Mouse (Mus musculus) myocyte (in vitro differentiated cells): ENCODE data around the gene Atg4c. TPM values are rescaled to one million over a fixed set of nuclear protein-coding genes. Genes with fewer than 3 reads are reported as not detected.

ENCODE experiments used
- H3K27me3 ChIP-seq: one replicate; pipeline ENCODE4 v1.6.1; 2011; ENCODE audit not compliant: control insufficient read depth, insufficient read depth, insufficient read length
- H3K36me3 ChIP-seq: one replicate; pipeline ENCODE4 v1.6.1; 2011; ENCODE audit not compliant: control insufficient read depth, insufficient read depth
- H3K4me2 ChIP-seq: one replicate; pipeline ENCODE4 v1.6.1; 2011; ENCODE audit warnings: low read depth, control low read depth
- H3K4me3 ChIP-seq: one replicate; pipeline ENCODE4 v1.5.1; 2011; ENCODE audit warnings: mild to moderate bottlenecking, control low read depth, moderate library complexity
- H3K79me2 ChIP-seq: one replicate; pipeline ENCODE4 v1.6.1; 2011; ENCODE audit not compliant: control insufficient read depth, insufficient read depth
- H3ac ChIP-seq: one replicate; pipeline ENCODE4 v1.6.1; 2011; ENCODE audit not compliant: control insufficient read depth, insufficient read length
- CEBPB ChIP-seq: IDR thresholded peaks from 2 replicates; pipeline ENCODE4 v1.6.1; 2011; ENCODE audit warnings: mild to moderate bottlenecking, moderate library complexity; ENCODE audit not compliant: poor library complexity, insufficient read depth, severe bottlenecking
- E2F4 ChIP-seq: IDR thresholded peaks from one replicate; pipeline ENCODE4 v1.6.1; 2011; ENCODE audit warnings: mild to moderate bottlenecking, control low read depth, moderate library complexity; ENCODE audit not compliant: insufficient read depth
- MAX ChIP-seq: IDR thresholded peaks from one replicate; pipeline ENCODE4 v1.6.1; 2011; ENCODE audit warnings: low read depth, mild to moderate bottlenecking, control low read depth
- MYOD1 ChIP-seq, 3 experiments: IDR thresholded peaks; one replicate each; pipeline ENCODE4 v1.6.1; 2011; ENCODE audit warnings: control low read depth in 2 of 3, low read depth in 2 of 3, mild to moderate bottlenecking in 2 of 3, moderate library complexity in 1 of 3; ENCODE audit not compliant: insufficient read length in 2 of 3, control insufficient read depth in 1 of 3
- MYOG ChIP-seq, 3 experiments: IDR thresholded peaks; one replicate each; pipeline ENCODE4 v1.6.1; 2011; ENCODE audit warnings: control low read depth in 2 of 3, low read depth in 2 of 3, mild to moderate bottlenecking in 2 of 3; ENCODE audit not compliant: insufficient read length in 2 of 3, control insufficient read depth in 1 of 3, insufficient read depth in 1 of 3
- POLR2A ChIP-seq: IDR thresholded peaks from one replicate; pipeline ENCODE4 v1.6.1; 2011; ENCODE audit warnings: low read depth, mild to moderate bottlenecking, control low read depth, moderate library complexity; ENCODE audit not compliant: insufficient read length
- POLR2AphosphoS2 ChIP-seq: IDR thresholded peaks from one replicate; pipeline ENCODE4 v1.6.1; 2011; ENCODE audit warnings: low read depth, control low read depth; ENCODE audit not compliant: insufficient read length
- REST ChIP-seq: IDR thresholded peaks from one replicate; pipeline ENCODE4 v1.6.1; 2011; ENCODE audit warnings: mild to moderate bottlenecking, control low read depth, moderate library complexity; ENCODE audit not compliant: insufficient read depth, insufficient read length
- SRF ChIP-seq: IDR thresholded peaks from one replicate; pipeline ENCODE4 v1.6.1; 2011; ENCODE audit warnings: low read depth; ENCODE audit not compliant: control insufficient read depth, insufficient read length
- TCF12 ChIP-seq: IDR thresholded peaks from one replicate; pipeline ENCODE4 v1.6.1; 2011; ENCODE audit warnings: mild to moderate bottlenecking, control low read depth; ENCODE audit not compliant: poor library complexity, insufficient read depth, severe bottlenecking
- TCF3 ChIP-seq: IDR thresholded peaks from one replicate; pipeline ENCODE4 v1.6.1; 2011; ENCODE audit warnings: low read depth, control low read depth; ENCODE audit not compliant: insufficient read length
- USF1 ChIP-seq: IDR thresholded peaks from one replicate; pipeline ENCODE4 v1.6.1; 2011; ENCODE audit warnings: low read depth, mild to moderate bottlenecking, control low read depth, moderate library complexity
- polyA plus RNA-seq: library from polyadenylated mRNA; unstranded; fragments of >200 nt; fragmentation: generic; extraction: Trizol; gene quantifications from one replicate; pipeline ENCODE4 v1.2.1, GENCODE M21; 2012; ENCODE audit warnings: missing spikeins

Atg4c gene
- polyA plus RNA-seq, 1 experiment = 3.5 TPM

GRCm38 (mm10) chr4:99168869-99169268 lies 24.9 kb upstream of the Atg4c start:
- H3K79me2 ChIP-seq = no peaks in the 10 kb centered on the region
- no peak overlapping the region for H3ac ChIP-seq
- no peaks in the 10 kb centered on the region for H3K27me3 ChIP-seq
- H3K4me2 ChIP-seq = peak overlapping the region; percentile 59
- H3K4me3 ChIP-seq = no peak overlapping the region
- TF ChIP-seq TCF3 = no peak
- no peak for TF ChIP-seq USF1
- TF ChIP-seq MYOD1 (IDR thresholded peaks at IDR 0.05; ENCODE audit: control insufficient read depth in 1 of 3, insufficient read length in 2 of 3, low read depth in 2 of 3) = peak in 2 of 3 experiments; percentile 72 to 78
- TF ChIP-seq SRF = no peak
- TF ChIP-seq TCF12 = peak; percentile 50
- TF ChIP-seq REST = no peak
- TF ChIP-seq POLR2A = no peak
- TF ChIP-seq CEBPB = peak; percentile 39; the same call in 1 of the 2 replicates
- TF ChIP-seq MAX = no peak
- TF ChIP-seq POLR2AphosphoS2 = no peak
- TF ChIP-seq E2F4 = no peak
- peak in 1 of 3 experiments; percentile 39 for TF ChIP-seq MYOG (IDR thresholded peaks at IDR 0.05; ENCODE audit: control insufficient read depth in 1 of 3, insufficient read depth in 1 of 3, insufficient read length in 2 of 3, low read depth in 2 of 3)
- no peaks in the 10 kb centered on the region for H3K36me3 ChIP-seq

- no peaks in the 10 kb centered on the region for H3K79me2 ChIP-seq
- H3K27me3 ChIP-seq = no peaks in the 10 kb centered on the region
- no peak overlapping the region for H3ac ChIP-seq
- no peaks in the 10 kb centered on the region for H3K36me3 ChIP-seq
- H3K4me3 ChIP-seq = no peak overlapping the region
- TF ChIP-seq TCF3 (no peak), POLR2A (no peak), MYOD1 (IDR thresholded peaks at IDR 0.05; ENCODE audit: control insufficient read depth in 1 of 3, insufficient read length in 2 of 3, low read depth in 2 of 3) (no peak), MYOG (IDR thresholded peaks at IDR 0.05; ENCODE audit: control insufficient read depth in 1 of 3, insufficient read depth in 1 of 3, insufficient read length in 2 of 3, low read depth in 2 of 3) (no peak), MAX (no peak), POLR2AphosphoS2 (no peak), TCF12 (no peak), SRF (no peak), USF1 (no peak), E2F4 (no peak), CEBPB (no peak), REST (no peak)
- H3K4me2 ChIP-seq = no peak overlapping the region
These were observed 19.5 kb upstream of the Atg4c start for GRCm38 (mm10) chr4:99174265-99174664.

GRCm38 (mm10) chr4:99176841-99177240 lies 16.9 kb upstream of the Atg4c start:
- no peak overlapping the region for H3K4me2 ChIP-seq
- no peaks in the 10 kb centered on the region for H3K27me3 ChIP-seq
- TF ChIP-seq MAX (no peak), MYOD1 (IDR thresholded peaks at IDR 0.05; ENCODE audit: control insufficient read depth in 1 of 3, insufficient read length in 2 of 3, low read depth in 2 of 3) (no peak), CEBPB (no peak), TCF3 (no peak), E2F4 (no peak), POLR2AphosphoS2 (no peak), MYOG (IDR thresholded peaks at IDR 0.05; ENCODE audit: control insufficient read depth in 1 of 3, insufficient read depth in 1 of 3, insufficient read length in 2 of 3, low read depth in 2 of 3) (no peak), SRF (no peak), USF1 (no peak), POLR2A (no peak)
- H3K79me2 ChIP-seq = no peaks in the 10 kb centered on the region
- no peak overlapping the region for H3ac ChIP-seq
- no peaks in the 10 kb centered on the region for H3K36me3 ChIP-seq
- H3K4me3 ChIP-seq = no peak overlapping the region

- Histone ChIP-seq H3K4me3 (no peak overlapping the region), H3ac (no peak overlapping the region), H3K4me2 (no peak overlapping the region), H3K79me2 (no peaks in the 10 kb centered on the region), H3K27me3 (no peaks in the 10 kb centered on the region), H3K36me3 (no peaks in the 10 kb centered on the region)
- TF ChIP-seq SRF (no peak), E2F4 (no peak), MYOG (IDR thresholded peaks at IDR 0.05; ENCODE audit: control insufficient read depth in 1 of 3, insufficient read depth in 1 of 3, insufficient read length in 2 of 3, low read depth in 2 of 3) (no peak), MAX (no peak), POLR2AphosphoS2 (no peak), USF1 (no peak), REST (no peak)
These were observed 16.5 kb upstream of the Atg4c start for GRCm38 (mm10) chr4:99177255-99177654.

- Histone ChIP-seq H3K27me3 (no peaks in the 10 kb centered on the region), H3K79me2 (no peaks in the 10 kb centered on the region), H3ac (no peak overlapping the region), H3K4me2 (no peak overlapping the region), H3K4me3 (no peak overlapping the region), H3K36me3 (no peaks in the 10 kb centered on the region)
- TF ChIP-seq POLR2AphosphoS2 = no peak
- no peak for TF ChIP-seq POLR2A
- TF ChIP-seq TCF3 = no peak
These were observed 14.9 kb upstream of the Atg4c start for GRCm38 (mm10) chr4:99178851-99179250.
